Mouse (Mus musculus) intestine, embryonic 15.5 days (tissue): ENCODE measurements around the gene Prnd. TPM values are rescaled to one million over a fixed set of nuclear protein-coding genes. Genes with fewer than 3 reads are reported as not detected.
A peak's percentile ranks its signal among the peaks of the same experiment; 100 is the strongest.

ENCODE experiments used
- ATAC-seq: fragments of 200-750 bp; cut with Nextera tagmentation; 2 replicates; pipeline ENCODE4 v1.8.0; 2017; ENCODE audit warnings: moderate TSS enrichment, moderate library complexity
- H3K27ac ChIP-seq: fragments of 300-500 bp; sonication (generic); 2 replicates; pipeline ENCODE4 v1.5.1; 2015; ENCODE audit warnings: mild to moderate bottlenecking, inconsistent platforms
- H3K27me3 ChIP-seq: fragments of 300-500 bp; sonication (generic); replicated peaks from 2 replicates; pipeline ENCODE4 v1.6.1; 2015; ENCODE audit warnings: inconsistent platforms
- H3K36me3 ChIP-seq: fragments of 300-500 bp; sonication (generic); 2 replicates; pipeline ENCODE4 v1.6.1; 2015; ENCODE audit warnings: inconsistent platforms
- H3K4me1 ChIP-seq: fragments of 300-500 bp; sonication (generic); replicated peaks from 2 replicates; pipeline ENCODE4 v1.6.1; 2015; ENCODE audit warnings: inconsistent platforms
- H3K4me2 ChIP-seq: fragments of 300-500 bp; sonication (generic); replicated peaks from 2 replicates; pipeline ENCODE4 v1.6.1; 2015; ENCODE audit warnings: mild to moderate bottlenecking, inconsistent platforms
- H3K4me3 ChIP-seq: fragments of 300-500 bp; sonication (generic); replicated peaks from 2 replicates; pipeline ENCODE4 v1.5.1; 2015; ENCODE audit warnings: inconsistent platforms
- H3K9ac ChIP-seq: fragments of 300-500 bp; sonication (generic); 2 replicates; pipeline ENCODE4 v1.6.1; 2015; ENCODE audit warnings: inconsistent platforms
- H3K9me3 ChIP-seq: fragments of 300-500 bp; sonication (generic); 2 replicates; pipeline ENCODE4 v1.6.1; 2016; ENCODE audit warnings: inconsistent platforms
- WGBS: fragments of 180-500 bp; shearing (Covaris S2); methylation state at CpG from one replicate; pipeline ENCODE4 v1.1.7; 2015; 5-methylcytosine and 5-hydroxymethylcytosine counted together
- polyA plus RNA-seq: library from polyadenylated mRNA; unstranded; fragments of >200 nt; fragmentation: Nextera tagmentation; extraction: Ambion mirVana; gene quantifications from 2 replicates; pipeline ENCODE4 v1.2.1, GENCODE M21; 2015

The Prnd gene
- polyA plus RNA-seq: 30.3 and 34.6 TPM in 2 replicates

DNA sequence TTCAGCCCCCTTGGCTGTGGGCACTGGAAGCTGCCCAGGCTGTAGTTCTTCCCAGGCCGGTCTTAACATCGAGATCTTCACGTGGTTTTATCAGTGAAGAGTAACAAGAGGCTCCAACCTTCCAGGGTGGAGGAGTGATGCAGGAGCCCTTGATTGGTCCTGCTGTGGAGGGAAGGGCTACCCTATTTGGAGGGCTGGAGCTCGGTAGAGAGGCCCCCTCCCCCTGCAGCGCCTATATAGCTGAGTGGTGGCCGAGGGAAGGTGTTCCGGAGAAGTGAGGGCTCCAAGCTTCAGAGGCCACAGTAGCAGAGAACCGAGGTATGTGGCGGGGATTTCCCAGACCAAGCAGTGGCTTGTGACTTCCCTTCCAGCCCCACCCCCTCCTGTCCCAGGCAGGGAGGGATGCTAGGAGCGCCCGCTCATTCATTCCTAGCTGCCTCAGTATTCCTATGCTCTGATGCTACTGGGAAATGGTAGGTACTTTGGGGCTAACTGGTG is at the start of gene Prnd:
TSS of gene Prnd (plus strand) at position 264 of the 498 bp plus-strand sequence.
- WGBS: 10% methylated on average over 11 of the region's 11 CpGs
- 0 out of 2 replicates have a peak, but pooled peaks cover 5% of the 10 kb centered on the region for H3K4me1 ChIP-seq
- 0 out of 2 replicates have a peak, but pooled peaks have one; percentile 27 for ATAC-seq

DNA sequence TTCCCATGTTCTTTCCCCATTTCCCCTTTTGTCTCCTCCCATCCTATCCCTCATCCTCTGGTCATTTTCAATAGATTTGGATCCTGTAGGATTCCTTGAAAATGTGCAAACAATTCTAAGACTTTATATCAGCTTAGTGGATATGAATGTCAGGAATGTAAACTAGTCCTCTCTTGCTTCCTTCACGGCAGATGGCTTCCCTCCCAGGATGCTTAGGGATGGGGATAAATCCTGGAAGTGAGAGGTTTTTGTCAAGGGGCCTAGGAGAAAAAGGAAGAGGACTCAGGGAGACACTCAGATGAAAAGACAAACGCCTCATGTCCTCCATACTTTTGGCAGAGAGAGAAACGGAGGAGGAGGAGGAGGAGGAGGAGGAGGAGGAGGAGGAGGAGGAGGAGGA is 48.2 kb upstream of the Prnd start:
- no peak overlapping the region for H3K9ac ChIP-seq
- H3K4me3 ChIP-seq: no peak overlapping the region
- no peaks in the 10 kb centered on the region for H3K36me3 ChIP-seq
- H3K9me3 ChIP-seq: no peaks in the 10 kb centered on the region
- no peaks in the 10 kb centered on the region for H3K27me3 ChIP-seq
- peak; percentile 75 for ATAC-seq
- no peaks in the 10 kb centered on the region for H3K4me1 ChIP-seq
- 0 out of 2 replicates have a peak overlapping the region, but pooled peaks have one; percentile 27 for H3K27ac ChIP-seq
- WGBS: 27% methylated on average over 3 of the region's 3 CpGs
- H3K4me2 ChIP-seq: no peak overlapping the region

More for the DNA sequence above, at the start of gene Prnd:
- Histone ChIP-seq H3K4me3 (no peak within 1 kb of the TSS; the same call in 1 of the 2 replicates), H3K27me3 (peaks cover 14% of the 10 kb centered on the region), H3K9ac (no peak within 1 kb of the TSS), H3K27ac (no peak within 1 kb of the TSS), H3K9me3 (no peaks in the 10 kb centered on the region), H3K36me3 (no peaks in the 10 kb centered on the region), H3K4me2 (no peak within 1 kb of the TSS)

DNA sequence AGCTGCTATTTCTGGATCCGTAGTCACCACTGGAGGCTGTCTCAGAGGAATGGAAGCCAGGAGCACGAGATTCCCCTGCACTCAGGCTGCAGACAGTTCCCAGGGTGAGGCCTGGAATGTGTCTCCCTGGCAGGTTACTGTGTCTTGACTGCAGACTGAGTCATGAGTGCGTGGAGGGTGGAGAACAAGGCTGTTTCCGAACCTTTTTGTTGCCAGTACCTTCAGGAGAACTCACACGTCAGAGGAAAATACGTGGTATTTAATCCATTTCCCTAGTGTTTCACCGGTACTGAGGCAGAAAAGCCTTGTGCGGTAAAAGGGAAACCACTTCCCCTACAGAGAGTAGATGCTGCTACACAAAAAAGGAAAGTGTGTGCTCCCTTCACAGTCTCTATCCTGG is 47.8 kb upstream of the Prnd start:
- Histone ChIP-seq H3K27me3 (no peaks in the 10 kb centered on the region), H3K4me3 (no peak overlapping the region), H3K27ac (peak overlapping the region; percentile 77), H3K4me1 (no peaks in the 10 kb centered on the region), H3K4me2 (peak overlapping the region; percentile 12; the same call in 1 of the 2 replicates), H3K9me3 (no peaks in the 10 kb centered on the region), H3K9ac (no peak overlapping the region), H3K36me3 (no peaks in the 10 kb centered on the region)
- ATAC-seq: peak; percentile 96
- 23% methylated on average over 8 of the region's 8 CpGs for WGBS

DNA sequence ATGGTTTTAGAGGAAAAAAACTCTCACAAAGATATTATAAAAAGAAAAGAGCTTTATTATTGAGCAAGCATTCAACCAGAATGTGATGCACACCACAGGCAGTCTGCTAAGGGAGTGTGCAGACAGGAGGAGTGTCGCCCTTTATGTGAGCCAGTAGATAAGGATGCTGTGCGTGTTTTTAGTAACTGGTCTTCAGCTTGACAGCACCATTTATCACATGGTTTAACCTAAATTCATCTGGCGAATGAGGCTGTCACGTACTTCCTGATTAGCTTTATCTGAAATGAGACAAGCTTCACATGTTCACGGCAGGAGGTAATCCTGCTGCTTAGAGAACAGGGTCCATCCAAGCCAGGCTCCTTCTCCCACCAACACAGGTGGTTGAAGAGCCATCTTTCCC is 45.6 kb upstream of the Prnd start:
- Histone ChIP-seq H3K4me1 (0 out of 2 replicates have a peak, but pooled peaks cover 6% of the 10 kb centered on the region), H3K36me3 (no peaks in the 10 kb centered on the region), H3K27me3 (no peaks in the 10 kb centered on the region), H3K9ac (no peak overlapping the region), H3K27ac (no peak overlapping the region), H3K9me3 (no peaks in the 10 kb centered on the region), H3K4me2 (no peak overlapping the region), H3K4me3 (no peak overlapping the region)
- 48% methylated on average over 5 of the region's 5 CpGs for WGBS
- ATAC-seq: no peak

DNA sequence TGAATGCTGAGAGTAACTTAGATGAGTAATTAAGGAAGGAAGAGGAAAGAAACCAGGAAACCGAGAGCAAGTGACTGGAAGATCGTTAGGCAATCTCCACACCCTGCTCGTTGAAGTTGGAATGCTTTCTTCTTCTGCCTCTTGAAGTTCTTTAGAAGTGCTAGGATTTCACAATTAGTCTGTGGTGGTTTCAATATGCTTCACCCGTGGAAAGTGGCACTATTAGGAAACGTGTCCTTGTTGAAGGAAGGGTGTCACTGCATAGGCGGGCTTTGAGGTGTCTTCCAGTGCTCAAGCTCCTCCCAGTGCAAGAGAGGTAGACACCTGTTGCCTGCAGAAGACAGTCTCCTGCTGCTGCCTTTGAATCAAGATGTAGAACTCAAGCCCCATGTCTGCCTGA is 44.9 kb upstream of the Prnd start:
- no peak for ATAC-seq
- Histone ChIP-seq H3K27ac (no peak overlapping the region), H3K9ac (no peak overlapping the region), H3K27me3 (no peaks in the 10 kb centered on the region), H3K9me3 (no peaks in the 10 kb centered on the region), H3K4me2 (no peak overlapping the region), H3K36me3 (no peaks in the 10 kb centered on the region), H3K4me3 (no peak overlapping the region), H3K4me1 (0 out of 2 replicates have a peak, but pooled peaks cover 6% of the 10 kb centered on the region)
- WGBS: 73% methylated on average over 6 of the region's 6 CpGs

DNA sequence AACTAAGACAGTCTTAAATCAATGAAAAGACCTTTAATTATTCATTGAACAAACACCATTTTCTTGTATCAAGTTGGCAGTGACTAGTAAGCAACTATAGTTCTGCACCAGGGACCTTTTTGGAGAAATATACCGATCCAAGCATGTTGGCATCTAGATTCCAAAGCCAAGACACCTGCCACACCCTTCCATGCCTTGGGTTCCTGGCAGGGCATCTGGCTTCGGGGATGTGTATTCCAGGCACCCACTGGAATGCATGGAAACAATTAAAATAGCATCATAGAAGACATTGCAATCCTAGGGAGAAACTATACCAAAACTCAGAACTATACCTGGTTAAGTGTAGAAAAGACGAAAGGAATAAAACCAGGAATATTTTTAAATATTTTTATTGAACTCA is 44.4 kb upstream of the Prnd start:
- 92% methylated on average over 3 of the region's 3 CpGs for WGBS
- Histone ChIP-seq H3K36me3 (no peaks in the 10 kb centered on the region), H3K4me2 (no peak overlapping the region), H3K4me1 (0 out of 2 replicates have a peak, but pooled peaks cover 6% of the 10 kb centered on the region), H3K4me3 (no peak overlapping the region), H3K9me3 (no peaks in the 10 kb centered on the region), H3K9ac (no peak overlapping the region), H3K27me3 (no peaks in the 10 kb centered on the region), H3K27ac (no peak overlapping the region)
- no peak for ATAC-seq

DNA sequence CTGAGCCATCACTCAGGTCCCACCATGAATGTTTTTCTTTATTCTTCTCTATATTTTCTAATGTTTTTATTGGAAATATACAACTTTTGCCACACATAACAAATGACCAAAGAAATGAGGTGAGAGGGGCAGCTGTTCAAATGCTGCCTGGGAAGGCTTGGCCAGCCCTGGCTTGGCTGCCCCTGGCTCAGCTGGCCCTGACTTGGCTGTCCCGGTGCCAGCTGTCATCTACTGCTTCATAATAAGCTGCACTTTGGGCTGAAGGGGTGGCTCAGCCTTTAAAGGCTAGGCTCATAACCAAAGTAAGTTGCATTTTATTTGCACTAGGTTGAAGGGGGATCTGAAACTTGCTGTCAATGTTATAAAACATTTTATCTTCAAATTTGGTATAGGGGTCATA is 43.8 kb upstream of the Prnd start:
- WGBS: 71% methylated on average over 1 of the region's 1 CpGs
- Histone ChIP-seq H3K36me3 (no peaks in the 10 kb centered on the region), H3K27ac (no peak overlapping the region), H3K9ac (no peak overlapping the region), H3K4me2 (no peak overlapping the region), H3K27me3 (no peaks in the 10 kb centered on the region), H3K9me3 (no peaks in the 10 kb centered on the region), H3K4me1 (0 out of 2 replicates have a peak, but pooled peaks cover 6% of the 10 kb centered on the region), H3K4me3 (no peak overlapping the region)
- ATAC-seq: no peak

DNA sequence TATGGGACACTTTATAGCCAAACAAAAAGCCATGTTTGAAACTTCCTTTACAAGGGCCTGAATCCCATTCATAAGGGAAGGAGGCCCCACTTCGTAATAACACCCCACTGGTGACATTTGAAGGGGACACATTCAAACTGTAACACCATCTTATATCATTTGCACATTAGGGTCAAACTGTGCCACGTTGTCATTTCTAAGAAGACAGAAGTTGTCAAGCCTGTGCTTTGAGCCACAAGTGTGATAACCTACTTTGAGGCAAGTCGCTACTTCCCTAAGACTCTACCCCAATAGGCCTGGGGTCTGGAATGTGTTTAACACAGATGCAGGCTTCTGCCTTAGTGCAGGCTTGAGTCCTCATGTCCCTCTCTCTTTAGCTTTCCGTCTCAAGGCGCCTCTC is 43.4 kb upstream of the Prnd start:
- no peak overlapping the region for H3K4me3 ChIP-seq
- ATAC-seq: no peak
- H3K27me3 ChIP-seq: no peaks in the 10 kb centered on the region
- WGBS: 79% methylated on average over 5 of the region's 5 CpGs
- no peaks in the 10 kb centered on the region for H3K9me3 ChIP-seq
- H3K9ac ChIP-seq: no peak overlapping the region
- 0 out of 2 replicates have a peak, but pooled peaks cover 6% of the 10 kb centered on the region for H3K4me1 ChIP-seq
- H3K36me3 ChIP-seq: no peaks in the 10 kb centered on the region
- no peak overlapping the region for H3K27ac ChIP-seq
- H3K4me2 ChIP-seq: no peak overlapping the region

DNA sequence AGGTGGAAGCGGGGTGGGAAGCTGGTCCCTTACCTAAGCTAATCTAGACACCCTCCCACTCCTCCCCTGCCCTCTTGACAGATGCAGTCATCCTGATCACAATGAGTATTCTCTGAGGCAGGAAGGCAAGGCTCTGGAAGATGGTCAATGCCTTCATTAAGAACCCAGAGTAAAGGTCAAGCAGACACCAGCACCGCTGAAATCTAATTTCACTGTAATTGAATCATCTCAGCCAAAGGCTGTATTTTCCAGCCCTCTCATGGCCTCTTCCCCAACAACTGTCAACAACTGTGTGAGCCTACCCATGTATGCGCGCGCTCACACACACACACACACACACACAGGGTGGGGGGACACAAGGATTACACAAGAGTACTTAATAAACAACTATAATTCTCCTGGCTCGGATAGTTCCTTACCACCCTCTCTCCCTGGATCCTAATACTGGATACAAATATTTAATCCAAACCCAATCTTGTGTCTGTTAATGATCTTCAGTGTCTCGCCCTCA is 42.3 kb upstream of the Prnd start:
- no peaks in the 10 kb centered on the region for H3K36me3 ChIP-seq
- WGBS: 68% methylated on average over 7 of the region's 7 CpGs
- H3K9me3 ChIP-seq: no peaks in the 10 kb centered on the region
- no peak overlapping the region for H3K27ac ChIP-seq
- no peak overlapping the region for H3K4me2 ChIP-seq
- no peak overlapping the region for H3K4me3 ChIP-seq
- ATAC-seq: no peak
- 0 out of 2 replicates have a peak, but pooled peaks cover 6% of the 10 kb centered on the region for H3K4me1 ChIP-seq
- H3K9ac ChIP-seq: no peak overlapping the region
- no peaks in the 10 kb centered on the region for H3K27me3 ChIP-seq

DNA sequence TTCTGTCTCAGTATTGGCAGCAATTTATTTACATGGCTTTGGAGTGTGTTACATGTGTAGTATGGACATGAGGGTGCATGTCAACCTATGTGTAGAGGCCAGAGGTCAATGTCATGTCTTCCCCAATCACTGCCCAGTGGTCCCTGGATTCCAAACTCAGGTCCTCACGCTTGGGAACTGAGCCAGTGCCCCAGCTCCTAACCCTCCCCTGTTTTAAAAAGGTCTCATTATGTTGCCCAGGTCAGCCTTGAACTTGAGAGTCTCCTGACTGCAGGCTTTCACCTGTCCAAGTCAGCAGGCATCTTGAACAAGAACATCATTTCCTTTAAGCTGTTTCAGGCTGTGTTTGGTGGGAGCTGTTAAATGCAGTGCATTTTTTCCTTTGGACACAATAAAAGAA is 41.8 kb upstream of the Prnd start:
- H3K4me3 ChIP-seq: no peak overlapping the region
- no peaks in the 10 kb centered on the region for H3K36me3 ChIP-seq
- H3K27me3 ChIP-seq: no peaks in the 10 kb centered on the region
- ATAC-seq: no peak
- no peak overlapping the region for H3K27ac ChIP-seq
- H3K9me3 ChIP-seq: no peaks in the 10 kb centered on the region
- 83% methylated on average over 1 of the region's 1 CpGs for WGBS
- H3K4me2 ChIP-seq: no peak overlapping the region
- H3K9ac ChIP-seq: no peak overlapping the region
- 0 out of 2 replicates have a peak, but pooled peaks cover 6% of the 10 kb centered on the region for H3K4me1 ChIP-seq

DNA sequence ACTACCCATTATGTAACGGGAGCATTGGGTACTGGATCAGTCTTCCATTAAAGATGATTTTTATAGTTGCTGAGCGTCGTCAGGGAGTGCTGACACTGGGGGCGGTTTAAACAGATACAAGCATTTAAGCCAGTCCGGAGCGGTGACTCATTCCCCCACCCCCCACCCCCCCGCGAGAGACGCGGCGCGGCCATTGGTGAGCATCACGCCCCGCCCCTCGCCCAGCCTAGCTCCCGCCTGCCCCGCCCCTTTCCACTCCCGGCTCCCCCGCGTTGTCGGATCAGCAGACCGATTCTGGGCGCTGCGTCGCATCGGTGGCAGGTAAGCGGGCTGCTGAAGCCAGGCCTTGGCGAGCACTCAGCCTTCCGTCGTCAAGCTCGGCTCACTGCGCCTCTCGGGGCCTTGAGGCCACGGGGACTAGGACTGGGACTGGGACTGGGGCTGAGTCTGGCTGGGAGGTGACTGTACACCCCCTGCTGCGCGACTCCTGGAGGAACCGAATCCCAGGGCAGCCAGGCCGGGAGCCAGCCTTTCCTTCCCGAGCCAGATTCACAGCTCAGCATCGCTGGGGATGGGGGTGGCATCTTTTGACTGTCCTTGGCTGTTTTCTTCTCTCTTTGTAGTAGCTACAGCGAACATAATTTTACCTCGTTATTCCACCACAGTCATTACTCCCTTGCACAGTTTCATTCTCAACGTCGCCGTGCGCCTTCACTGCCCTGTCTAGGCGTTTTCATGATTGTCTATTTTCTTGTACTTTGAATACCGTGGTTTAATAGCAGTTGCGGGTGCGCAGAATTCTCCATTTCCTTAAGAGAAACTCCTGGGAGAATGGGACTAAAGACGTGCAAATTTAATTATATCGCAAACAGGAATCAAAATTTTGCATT is 40.7 kb upstream of the Prnd start, which contains the start of the genes Prnp and Prn:
TSS of gene Prnp (plus strand) at position 246 of the 890 bp plus-strand sequence.
TSS of gene Prn (plus strand) at position 275 of the 890 bp plus-strand sequence.
- Histone ChIP-seq H3K27ac (peak within 1 kb of the TSS; percentile 75), H3K36me3 (no peaks in the 10 kb centered on the region), H3K4me3 (peak within 1 kb of the TSS; percentile 71), H3K9ac (peak within 1 kb of the TSS; percentile 75), H3K27me3 (no peaks in the 10 kb centered on the region), H3K4me1 (0 out of 2 replicates have a peak, but pooled peaks cover 6% of the 10 kb centered on the region), H3K9me3 (no peaks in the 10 kb centered on the region), H3K4me2 (peak within 1 kb of the TSS; percentile 87)
- 4% methylated on average over 52 of the region's 52 CpGs for WGBS
- peak; percentile 97 for ATAC-seq

DNA sequence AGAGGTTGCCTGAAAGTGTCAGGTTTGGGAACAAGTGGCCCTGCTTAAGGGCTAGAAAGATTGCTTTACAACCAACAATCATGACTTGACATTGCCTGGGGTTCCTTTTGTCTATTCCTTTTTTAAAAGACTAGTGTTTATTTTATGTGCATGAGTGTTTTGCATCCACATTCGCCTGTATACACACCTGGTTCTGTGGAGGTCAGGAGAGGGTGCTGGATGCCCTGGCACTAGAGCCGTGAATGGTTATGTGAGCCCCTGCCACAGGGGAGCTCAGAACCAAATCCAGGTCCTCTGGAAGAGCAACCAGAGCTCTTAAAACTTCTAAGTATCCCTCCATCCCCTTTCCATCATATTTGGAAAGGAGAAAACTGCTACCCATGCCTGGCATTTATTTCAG is 39.8 kb upstream of the Prnd start:
- Histone ChIP-seq H3K36me3 (no peaks in the 10 kb centered on the region), H3K4me2 (peak overlapping the region; percentile 87), H3K9ac (no peak overlapping the region), H3K4me3 (peak overlapping the region; percentile 71; the same call in 1 of the 2 replicates), H3K9me3 (no peaks in the 10 kb centered on the region), H3K4me1 (0 out of 2 replicates have a peak, but pooled peaks cover 6% of the 10 kb centered on the region), H3K27ac (no peak overlapping the region), H3K27me3 (no peaks in the 10 kb centered on the region)
- no peak for ATAC-seq
- 60% methylated on average over 2 of the region's 2 CpGs for WGBS
